Mouse (Mus musculus) neutrophil, adult 59 days (primary cell): ENCODE data around the gene Pla2g2d. TPM values are rescaled to one million over a fixed set of nuclear protein-coding genes. Genes with fewer than 3 reads are reported as not detected.

Experiments
- total RNA-seq, 2 experiments: library from RNA; stranded (reverse); gene quantifications; 1 replicate in 1 of 2; 2 replicates in 1 of 2; pipeline ENCODE4 v1.2.4; 2023

Pla2g2d gene
- total RNA-seq, result not detected

DNA sequence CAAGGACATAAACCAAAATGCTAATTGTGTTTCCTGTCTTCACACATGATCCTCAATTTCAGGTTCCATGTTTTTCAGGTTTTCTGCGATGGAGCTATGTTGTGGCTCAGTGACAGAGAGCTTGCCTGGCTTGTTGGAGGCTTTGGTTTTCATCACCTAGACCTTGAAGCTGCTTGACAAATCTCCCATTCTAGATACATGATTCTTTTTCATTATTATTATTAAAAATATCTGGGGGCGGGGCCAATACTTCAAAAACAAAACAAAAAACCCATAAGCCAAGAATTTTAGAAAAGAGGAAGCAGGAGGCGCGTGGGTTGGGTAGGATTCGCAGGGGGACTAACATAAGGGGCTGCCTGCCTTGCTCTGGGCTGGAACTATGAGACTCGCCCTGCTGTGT lies at the start of gene Pla2g2d:
Pla2g2d (plus strand) TSS at position 301 of the 400 bp plus-strand sequence.

DNA sequence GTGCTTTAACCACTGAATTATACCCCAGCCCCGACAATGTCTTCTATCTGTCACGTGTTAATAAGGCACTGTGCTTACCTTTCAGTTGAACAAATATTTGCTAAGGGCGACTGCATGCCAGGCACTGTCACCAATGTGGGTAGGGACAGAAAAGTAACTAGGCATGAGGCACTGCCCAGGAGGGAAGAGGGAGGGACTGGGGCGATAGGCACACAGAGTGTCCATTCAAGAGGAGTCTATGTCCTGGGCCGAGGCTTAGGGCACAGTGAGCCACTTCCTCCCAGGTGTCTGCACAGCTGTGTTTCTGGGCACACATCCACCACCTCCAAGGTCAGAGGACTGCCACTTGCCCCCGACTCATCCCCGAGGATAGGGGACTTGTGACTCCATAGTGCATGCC lies 38.5 kb upstream of the Pla2g2d start, which contains the start of gene Ubxn10:
Ubxn10 (minus strand) TSS at position 137 of the 400 bp plus-strand sequence.

GRCm38 (mm10) chr4:138757416-138757815 lies 18.1 kb upstream of the Pla2g2d start, which contains the start of gene Pla2g2f:
Pla2g2f (minus strand) TSS chr4:138757626.

Other genes starting within 250 kb of the Pla2g2d start
- not detected for gene Vwa5b1, start 139.9 kb upstream of the Pla2g2d start, total RNA-seq
- gene Pla2g2c, start 50.9 kb upstream of the Pla2g2d start, total RNA-seq, result not detected
- not detected for gene Ubxn10, start 38.6 kb upstream of the Pla2g2d start, total RNA-seq
- gene Pla2g2f, start 18.1 kb upstream of the Pla2g2d start, total RNA-seq, result not detected
- 1 to 10 TPM in 1 of 2 experiments, not detected in 1; 1.6 TPM for gene Pla2g5, start 87.7 kb downstream of the Pla2g2d start, total RNA-seq
- not detected for gene Gm13030, start 98.2 kb downstream of the Pla2g2d start, total RNA-seq
- gene Pla2g2e, start 102.2 kb downstream of the Pla2g2d start, total RNA-seq, result not detected
- gene Otud3, start 138.2 kb downstream of the Pla2g2d start, total RNA-seq, result 10 to 100 TPM; 22.1 to 23.8 TPM
- gene Rnf186, start 191.4 kb downstream of the Pla2g2d start, total RNA-seq, result not detected
- 10 to 100 TPM; 11.5 to 13.3 TPM for gene Tmco4, start 197.2 kb downstream of the Pla2g2d start, total RNA-seq